Mouse (Mus musculus): ENCODE measurements around the gene Edaradd.

Edaradd gene

DNA sequence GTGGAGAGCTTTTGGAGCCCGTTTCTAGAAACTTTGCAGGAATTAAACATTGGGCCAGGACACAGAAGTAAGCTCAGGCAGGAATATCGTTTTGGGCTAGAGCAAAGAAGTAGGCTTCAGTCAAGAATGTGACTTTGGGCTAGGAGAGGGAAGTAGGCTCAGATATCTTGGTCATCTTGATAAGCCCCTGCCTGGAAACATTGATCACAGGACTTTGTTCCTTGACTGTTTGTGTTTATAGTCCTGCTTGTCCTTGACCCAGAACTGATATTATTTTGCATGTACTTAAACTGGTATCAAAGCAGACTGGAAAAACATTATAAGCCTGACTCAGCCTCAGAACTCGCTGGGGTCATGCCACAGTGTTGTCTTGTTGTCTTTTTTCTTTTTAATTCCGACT is 57.6 kb downstream of the Edaradd start:
- in situ Hi-C loops (cut with MboI, MseI), result loop anchor here in 1 of 2 experiments (5.0 kb wide), 1 partner anchor 100 kb away; no protein-coding TSS in a partner anchor

DNA sequence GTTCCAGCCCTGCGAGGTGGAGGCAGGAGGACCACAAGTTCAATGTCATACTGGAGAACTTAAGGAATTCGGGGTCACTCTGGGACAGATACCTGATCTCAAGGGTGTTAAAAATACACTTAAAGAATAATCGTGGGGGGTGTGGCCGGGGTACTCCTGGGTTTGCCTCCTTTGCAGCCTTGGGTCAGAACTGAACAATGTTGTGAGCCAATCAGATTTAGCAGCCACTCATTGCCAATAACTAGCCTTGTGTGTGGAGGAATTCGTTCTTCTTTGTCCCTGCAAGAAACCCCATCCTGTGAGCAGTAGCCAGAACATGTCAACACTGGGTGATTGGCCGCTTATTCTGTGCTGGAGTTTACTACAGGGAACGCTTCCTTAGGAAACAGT is 58.5 kb downstream of the Edaradd start:
- in situ Hi-C loops (cut with MboI, MseI), result loop anchor here in 1 of 2 experiments (5.0 kb wide), 1 partner anchor 101 kb away; no protein-coding TSS in a partner anchor

DNA sequence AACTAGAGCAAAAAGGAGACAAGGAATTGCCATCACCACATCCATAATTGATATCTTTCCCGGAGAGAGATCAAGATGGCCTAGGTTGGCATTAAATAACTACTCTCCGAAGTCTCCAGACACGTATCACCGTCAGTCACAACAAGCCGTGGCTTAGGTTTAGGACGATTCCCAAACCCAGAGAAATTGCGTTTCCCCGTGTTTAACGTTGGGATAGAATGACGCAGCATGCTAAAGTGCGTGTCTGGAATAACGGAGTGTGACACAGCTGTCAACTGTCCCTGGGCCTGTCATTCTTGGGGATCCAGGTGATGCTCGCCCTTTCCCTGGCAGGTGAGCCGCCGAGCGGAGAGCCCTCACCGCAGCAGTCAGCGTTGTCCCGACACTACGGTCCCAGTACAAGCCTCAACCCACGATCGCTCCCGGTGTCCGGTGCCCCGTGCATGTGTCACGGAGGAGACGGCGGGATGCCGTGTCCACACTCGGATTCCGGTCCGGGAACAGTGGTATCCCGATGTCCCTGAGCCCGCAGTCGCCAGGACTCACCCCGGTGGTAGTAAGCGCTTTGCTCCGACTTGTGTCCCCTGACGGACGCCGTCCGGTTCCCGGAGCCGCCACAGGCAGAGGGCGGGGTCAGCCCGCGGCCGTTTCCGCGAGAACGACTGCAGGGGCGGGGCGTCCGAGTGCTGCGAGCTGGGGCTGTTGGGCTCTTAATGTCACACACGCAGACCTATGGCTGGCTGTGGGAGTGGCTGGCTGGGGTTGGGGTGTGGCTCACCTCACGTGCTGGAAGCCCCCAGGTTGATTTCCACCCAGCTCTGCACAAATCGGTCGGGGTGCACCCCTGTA is 59.1 kb downstream of the Edaradd start:
- in situ Hi-C loops (cut with MboI, MseI), result loop anchor here in 1 of 2 experiments (5.0 kb wide), 1 partner anchor 101 kb away; no protein-coding TSS in a partner anchor

DNA sequence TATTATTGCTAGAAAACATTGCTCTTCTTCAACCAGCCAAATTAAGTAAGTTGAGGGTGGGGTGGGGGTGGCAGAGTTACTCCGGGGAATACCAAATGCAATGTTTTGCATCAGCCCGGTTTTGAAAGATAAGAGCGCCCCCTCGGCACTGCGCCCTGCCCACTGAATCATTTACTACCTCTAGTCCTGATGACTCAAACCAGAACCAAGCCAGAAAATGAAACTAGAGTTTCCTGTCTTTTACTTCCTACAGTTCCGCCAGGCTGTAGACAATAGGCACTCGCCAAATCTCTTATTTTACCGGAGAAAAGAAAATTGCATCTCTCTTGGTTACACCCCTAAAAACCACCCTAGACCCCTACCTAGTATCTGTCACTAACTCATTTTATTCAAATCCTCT is 59.8 kb downstream of the Edaradd start:
- in situ Hi-C loops (cut with MboI, MseI), result loop anchor here in 1 of 2 experiments (5.0 kb wide), 1 partner anchor 102 kb away; no protein-coding TSS in a partner anchor

DNA sequence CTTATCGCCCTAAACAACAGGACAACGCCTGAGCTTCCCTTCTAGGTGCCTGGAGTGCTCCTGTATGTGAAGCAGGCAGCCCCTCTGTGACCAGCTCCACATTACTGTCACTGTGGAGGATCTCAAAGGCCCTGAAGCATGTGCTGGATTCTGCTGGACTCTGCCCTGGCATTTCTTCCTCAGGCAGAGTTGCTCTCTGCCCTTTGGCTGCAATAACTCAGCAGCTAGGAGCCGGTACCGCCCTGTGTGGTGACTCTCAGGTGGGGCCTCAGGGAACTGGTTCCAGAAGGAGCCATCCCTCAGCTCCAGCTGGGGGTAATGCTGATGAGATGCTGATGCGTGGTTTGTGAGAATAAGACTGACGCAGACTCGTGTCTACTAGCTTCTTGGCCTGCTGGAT is 63.5 kb downstream of the Edaradd start:
- in situ Hi-C loops (cut with MboI, MseI), result no loop called here

DNA sequence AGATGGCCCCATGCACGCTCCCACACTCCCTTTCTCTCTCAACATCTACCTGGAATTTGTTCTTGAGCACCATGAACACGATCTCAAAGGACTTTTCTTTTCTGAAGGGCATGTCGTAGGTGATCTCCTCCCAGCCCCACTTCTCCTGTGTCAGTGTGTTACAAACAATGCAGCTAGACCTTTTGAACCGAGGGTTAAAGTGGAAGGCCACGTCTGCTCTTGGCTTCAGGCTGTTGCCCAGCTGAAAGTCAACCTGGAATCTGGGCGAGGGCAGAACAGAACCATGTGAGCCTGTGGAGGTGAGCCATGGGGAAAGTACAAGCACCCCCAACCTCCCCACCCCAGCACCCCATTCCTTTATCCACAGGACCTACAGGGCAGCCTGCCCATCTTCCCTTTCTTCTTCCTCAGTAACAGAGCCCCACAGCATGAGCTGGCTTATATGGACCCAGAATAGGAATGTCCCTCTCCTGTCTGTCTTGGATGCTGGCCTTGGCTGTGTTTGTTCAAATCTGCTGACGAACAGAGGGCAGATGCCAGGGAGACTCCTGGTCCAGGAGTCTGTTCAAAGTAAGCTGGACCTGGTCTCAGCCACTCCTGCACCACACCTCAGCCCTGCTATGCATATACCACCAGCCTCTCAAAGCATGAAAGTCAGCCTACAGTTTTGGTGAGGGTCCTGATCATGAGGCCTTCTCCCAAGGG is 65.4 kb downstream of the Edaradd start:
- in situ Hi-C loops (cut with MboI, MseI), result no loop called here

DNA sequence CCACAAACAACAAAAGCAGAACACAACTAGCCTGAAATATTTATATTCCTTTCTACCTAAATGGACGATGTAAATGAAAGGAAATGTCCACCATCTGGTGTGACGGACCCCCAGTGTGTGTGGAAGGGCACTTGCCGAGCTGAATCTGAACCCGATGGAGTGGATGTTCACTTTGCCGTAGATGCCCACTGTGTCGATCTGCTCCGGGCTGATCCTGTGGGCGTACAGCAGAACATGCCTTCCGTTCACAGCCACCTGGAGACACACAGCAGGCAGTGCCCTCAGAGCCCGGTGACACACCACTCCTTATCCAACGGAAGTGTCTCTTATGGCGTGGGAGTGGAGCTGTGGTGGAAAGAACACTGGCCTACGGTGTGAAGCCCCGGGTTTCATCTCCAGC is 67.1 kb downstream of the Edaradd start:
- in situ Hi-C loops (cut with MboI, MseI), result no loop called here

DNA sequence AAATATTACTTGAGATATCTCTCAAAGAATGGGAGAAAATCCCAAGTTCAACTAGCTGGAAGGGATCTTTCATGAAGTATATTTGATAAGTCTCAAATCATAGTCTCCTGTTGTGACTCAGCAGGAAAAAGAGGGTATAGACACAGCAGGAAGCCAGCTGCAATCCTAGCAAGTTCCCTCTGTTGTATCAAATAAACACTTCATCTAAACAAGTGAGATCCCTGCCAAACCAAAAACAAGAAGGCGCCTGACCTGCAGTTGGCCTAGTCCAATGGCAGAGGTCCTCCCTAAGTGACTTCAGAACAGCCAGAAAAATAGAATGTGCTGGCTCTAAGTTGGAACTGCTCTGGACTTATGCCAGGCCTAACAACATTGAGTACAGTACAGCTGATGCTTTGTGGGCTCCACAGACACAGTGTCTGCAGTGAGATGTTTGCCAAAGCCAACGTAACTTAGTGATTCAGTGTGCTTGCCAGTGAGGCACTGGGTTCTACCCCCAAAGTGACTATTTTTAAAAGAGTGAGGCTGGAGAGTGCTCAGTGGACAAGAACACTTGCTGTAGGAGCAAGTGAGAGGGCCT is 78.1 kb downstream of the Edaradd start:
- in situ Hi-C loops (cut with MboI, MseI), result no loop called here

DNA sequence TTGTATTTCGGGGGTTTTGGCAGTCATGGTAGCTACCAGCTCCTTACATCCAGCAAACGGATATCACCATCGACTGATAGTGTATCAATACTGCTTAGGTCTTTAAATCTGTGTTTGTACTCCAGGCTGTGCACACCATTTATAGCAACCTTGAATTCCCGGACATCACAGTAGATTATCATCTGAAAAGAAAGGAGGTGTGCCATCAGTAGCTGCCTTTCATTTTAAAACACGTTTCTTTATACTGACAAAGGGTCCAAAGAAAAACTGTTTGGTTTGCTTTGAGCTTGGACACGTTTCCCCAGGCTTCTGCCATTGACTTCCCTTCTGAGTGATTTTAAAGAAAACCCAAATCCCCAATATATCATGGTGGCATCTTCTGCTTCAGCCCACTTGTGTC is 79.4 kb downstream of the Edaradd start:
- in situ Hi-C loops (cut with MboI, MseI), result no loop called here

DNA sequence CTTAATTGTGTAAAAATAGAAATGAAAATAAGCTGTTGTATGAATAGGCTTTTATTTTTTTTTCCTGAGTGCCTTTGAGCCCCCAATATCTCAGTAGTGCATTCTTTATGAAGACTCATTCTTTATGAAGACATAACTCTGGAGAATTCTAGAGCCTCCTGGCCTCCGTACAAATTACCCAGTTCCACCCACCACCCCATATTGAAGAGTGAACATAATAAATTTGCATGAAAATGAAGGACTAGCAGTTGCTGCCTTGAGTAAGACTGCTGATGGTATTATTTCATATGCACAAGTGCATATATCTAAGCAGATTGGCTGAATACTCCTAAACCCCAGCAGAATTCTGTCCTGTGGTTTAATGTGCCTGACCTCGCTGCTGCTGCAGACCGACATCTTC is 80.7 kb downstream of the Edaradd start:
- in situ Hi-C loops (cut with MboI, MseI), result no loop called here

DNA sequence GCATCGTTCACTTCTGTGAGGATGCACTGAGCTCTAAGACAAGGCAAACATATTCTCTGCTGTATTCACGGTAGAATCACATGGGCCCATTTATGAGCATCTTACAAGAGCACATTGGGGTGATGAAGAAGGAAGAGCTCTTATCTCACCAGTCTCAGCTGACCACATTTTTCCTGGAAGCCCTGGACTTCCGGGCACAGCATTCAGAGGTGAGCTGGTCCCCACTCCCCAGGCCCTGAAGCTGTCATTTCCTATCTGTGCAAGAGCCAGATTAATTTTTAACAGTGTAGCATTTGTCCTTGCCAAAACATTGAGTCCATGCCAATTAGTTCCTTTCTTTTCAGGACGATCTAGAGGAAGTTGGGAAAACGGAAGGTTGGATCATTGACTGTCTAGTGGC is 86.4 kb downstream of the Edaradd start:
- in situ Hi-C loops (cut with MboI, MseI), result no loop called here

DNA sequence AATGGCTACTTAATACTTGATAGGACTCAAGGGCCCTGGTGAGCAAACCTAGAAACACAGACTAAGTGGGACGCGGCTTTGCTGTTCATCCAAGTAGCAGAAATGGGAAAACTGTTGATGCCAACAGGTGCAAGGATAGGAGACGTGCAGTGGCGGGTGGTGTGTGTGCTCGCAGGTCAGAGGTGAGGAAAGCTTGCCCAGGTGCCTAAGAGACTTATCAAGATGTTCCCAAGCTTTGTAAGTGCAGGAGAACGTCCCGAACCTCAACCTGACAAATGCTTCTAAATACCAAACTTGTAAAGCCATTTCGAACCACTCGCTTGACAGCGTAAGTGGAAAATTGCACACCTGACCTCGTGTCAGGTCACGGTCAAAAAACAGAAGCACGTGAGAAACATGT is 91.7 kb downstream of the Edaradd start:
- in situ Hi-C loops (cut with MboI, MseI), result no loop called here

Data from T-helper 17 cell (primary cell).